Mouse (Mus musculus) adrenal gland, postnatal 4 days (tissue): ENCODE measurements around the gene Art4. TPM values are rescaled to one million over a fixed set of nuclear protein-coding genes. Genes with fewer than 3 reads are reported as not detected.

Experiments used
- DNase-seq, 2 experiments: peaks; one replicate each; pipeline ENCODE4 v3.0.0; 2021 to 2022; ENCODE audit warnings: low spot score in 2 of 2, mixed read lengths in 2 of 2
- total RNA-seq, 2 experiments: library from RNA; stranded (reverse); gene quantifications; 2 replicates each; pipeline ENCODE4 v1.2.3; 2021

Gene Art4
- total RNA-seq, 2 experiments from 2014 or later, result 10.4 to 11.1 TPM

DNA sequence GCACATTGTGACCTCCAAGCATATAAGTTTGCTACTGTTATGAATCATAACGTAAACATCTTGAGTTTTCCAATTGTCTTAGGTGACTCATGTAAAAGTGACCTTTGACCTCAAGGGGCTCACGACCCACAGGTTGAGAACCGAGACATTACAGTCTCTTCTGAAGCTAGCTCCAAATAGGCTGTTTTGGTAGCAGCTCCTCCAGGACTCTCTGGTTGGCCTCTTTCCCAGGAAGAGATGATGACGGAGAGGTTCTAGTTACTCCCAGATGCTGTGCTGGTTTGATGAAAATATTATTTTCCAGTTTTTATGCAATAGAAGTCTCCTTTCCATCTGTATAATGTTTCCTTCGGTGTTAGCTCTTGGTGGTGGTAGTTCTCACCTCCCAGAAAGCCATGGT, 11.4 kb upstream of the Art4 start:
- no peak for DNase-seq

DNA sequence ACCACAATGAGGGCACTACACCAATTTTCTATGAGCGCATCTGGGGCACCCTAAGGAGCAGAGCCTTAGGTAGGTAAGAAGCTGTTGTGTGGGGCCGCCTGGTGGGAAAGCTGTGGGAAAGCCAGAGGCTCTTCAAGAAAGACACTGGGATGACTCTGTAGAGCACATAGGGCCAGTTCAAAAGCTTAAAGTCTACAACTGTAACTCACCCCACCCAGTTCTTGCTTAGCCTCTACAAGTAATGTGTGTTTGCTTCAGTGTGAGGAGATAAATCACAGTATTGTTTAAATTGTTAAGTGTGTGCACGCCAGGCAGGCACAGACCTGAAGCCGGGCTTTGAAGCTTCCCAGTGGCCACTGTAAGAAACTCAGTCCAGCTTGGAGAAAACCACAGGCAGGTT, 8.6 kb upstream of the Art4 start:
- no peak for DNase-seq

DNA sequence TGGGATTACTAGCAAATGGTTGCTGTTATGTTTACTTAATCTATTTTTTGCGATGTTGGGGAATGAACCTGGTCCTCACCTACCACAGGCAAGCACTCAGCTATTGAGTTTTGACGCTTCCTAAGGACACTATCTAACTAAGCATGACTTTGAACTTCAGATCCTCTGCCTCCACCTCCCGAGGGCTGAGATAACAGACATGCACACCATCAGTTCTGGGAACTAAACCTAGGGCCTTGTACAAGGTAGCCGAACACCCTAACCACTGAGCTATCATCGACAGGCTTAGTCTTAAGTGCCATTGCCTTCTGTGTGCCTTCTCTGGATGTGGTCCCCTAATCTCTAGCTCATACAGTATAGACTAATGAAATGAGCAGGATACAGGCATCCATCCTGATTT, 7.8 kb upstream of the Art4 start:
- no peak for DNase-seq

DNA sequence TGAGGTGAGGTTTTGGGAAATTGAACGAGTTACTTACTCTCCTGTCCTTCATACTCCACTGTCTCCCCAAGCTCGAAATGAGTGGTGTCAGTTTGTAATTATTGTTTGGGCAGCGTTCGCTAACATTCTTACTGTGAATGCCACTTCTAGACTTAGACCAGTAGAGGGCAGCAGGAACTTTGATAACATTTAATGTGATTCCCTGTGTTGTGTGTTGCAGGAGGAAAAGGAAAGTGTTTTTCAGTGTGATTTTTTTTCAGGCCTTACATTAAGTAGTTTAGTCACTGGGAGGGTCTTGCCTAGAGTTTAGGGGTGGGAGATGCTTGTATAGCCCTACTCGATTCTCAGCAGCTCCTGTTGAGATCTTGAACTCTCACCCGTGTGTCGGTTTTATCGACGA, 3.5 kb upstream of the Art4 start:
- DNase-seq, result no peak

DNA sequence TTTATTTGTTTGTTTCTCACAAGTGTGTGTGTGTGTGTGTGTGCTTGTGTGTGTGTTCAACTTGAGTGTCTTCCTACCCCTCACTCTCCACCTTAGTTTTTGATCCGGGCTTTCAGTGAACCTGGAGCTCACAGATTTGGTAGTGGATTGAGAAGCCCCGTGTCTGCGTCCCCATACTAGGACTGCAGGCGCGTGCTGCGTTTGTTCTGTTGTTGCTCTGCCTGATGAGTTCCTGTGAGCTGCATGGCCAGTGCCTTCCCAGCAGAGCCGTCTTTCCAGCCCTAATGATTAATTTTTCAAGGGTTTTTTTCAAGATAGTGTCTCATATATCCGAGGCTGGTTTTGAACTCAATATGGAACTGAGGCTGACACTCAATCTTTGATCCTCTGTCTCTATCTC, 887 bp upstream of the Art4 start:
- no peak for DNase-seq

DNA sequence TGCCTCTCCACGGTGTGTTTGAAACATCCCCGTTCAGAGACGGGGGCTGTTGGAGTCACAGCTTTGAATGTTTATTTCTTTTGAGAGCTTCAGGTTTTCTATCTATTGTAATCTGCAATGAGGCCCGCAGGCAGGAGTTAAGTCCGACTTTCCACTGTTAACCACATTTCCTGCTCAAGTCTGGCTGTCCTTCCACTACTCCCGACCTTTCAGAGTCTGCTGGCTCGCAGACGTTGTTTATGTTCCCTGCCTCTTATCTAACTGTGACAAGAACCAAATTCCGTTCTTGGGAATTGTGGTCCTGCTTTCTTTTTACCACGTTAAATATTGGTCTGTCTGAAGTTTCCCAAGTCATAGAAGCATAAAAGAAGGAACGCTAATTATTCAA, 334 bp upstream of the Art4 start:
- DNase-seq, result no peak

DNA sequence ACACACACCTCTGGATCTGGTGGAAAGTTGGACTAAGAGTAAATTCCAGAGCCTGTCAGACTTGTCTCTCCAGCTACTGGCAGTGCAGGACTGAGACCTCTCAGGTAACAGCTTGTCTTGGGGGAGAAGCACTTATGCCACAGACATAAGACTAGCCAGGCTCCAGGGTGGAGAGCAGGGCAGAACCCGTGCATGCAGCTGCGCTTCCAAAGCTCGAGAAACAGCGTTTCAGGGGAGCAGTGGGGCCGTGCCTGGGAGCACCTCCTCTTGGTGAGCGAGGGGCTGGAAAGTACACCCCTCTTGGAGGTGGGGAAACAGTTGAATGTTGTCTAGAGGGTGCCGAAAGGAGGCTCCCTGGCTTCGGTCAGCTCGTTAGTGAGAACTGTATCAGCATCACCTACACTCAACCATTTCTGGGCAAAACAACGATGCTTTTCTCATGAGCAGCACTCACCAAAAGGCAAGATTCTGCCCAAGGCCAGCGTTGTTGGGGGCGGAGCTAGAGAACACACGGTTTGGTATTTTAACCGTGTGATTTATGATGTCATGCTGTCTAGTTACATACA, 1.4 kb downstream of the Art4 start:
- DNase-seq, result no peak

DNA sequence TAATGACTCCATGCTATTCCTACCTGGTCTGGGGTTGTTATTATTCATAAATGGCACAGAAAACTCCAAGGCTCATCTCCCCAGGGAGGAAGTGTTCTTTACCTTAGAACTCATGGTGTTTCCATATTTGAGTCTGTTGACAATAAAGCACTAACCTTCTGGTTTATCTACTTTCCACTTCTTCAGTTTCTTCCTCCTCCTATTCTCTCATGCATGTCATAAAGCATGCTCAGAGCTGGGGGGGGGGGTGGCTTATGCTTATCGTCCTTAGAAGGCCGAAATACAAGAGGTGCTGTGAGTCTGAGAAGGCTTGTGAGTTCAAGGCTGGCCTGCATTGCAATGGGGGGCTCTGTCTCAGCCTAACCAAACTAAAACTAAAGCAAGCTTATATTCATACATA, 2.4 kb downstream of the Art4 start:
- DNase-seq, result no peak

DNA sequence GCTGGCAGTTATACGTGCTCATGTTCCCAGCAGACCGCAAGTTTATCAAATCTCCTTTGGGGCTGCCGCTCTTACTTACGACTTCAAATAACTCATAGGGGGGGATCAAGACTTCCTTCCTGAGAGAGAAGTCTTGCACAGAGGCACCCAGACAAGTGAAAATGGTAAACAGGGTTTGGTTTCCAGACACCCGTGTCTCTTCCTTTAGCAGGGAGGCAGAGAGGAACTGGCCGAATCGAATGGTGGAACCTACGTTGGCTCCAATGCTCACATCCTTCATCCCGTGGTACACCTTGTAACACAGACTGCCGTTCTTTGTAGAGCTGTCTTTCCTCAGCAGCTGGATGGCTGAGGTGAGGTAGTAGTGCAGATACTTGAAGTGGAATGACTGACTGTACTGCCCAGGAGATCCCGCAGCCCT, 3.2 kb downstream of the Art4 start:
- no peak for DNase-seq

DNA sequence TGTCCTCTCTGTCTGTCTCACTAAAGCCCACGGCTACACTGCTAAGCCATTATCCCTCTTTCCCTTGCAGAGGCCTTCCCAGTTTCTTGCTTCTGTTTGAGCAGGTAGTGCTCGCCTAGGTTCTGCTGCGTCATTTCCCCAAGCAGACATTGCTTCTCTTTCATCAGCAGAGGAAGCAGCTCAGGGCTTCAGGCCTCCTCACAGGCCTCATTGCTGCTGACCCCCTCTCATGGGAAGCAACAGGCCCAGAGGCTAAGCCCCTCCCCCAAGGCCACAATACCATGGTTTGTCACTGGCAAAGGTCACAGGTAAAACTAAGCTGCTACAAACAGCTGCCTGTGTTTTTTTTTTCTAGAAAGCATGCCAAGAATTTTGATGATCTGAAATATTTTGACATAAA, 4.8 kb downstream of the Art4 start:
- no peak for DNase-seq

DNA sequence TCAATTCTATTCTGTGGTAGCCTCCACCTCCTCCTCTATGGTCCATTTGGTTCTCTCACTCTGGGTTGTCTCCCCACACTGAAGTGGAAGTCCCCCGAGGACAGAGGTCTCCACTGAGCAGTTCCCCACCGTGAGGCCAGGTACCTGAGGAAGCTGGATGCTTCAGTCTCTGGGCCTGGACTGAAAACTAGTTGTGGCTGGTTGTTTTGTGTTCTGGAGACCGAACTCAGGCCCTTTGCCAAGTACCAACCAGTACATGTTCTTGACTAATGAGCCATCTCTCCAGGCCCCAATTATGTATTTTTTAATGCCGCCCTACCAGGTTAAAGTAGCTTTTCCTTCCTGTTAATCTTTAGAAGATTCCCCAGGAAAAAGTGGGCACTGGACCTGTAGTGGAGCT, 5.2 kb downstream of the Art4 start:
- DNase-seq, result no peak

DNA sequence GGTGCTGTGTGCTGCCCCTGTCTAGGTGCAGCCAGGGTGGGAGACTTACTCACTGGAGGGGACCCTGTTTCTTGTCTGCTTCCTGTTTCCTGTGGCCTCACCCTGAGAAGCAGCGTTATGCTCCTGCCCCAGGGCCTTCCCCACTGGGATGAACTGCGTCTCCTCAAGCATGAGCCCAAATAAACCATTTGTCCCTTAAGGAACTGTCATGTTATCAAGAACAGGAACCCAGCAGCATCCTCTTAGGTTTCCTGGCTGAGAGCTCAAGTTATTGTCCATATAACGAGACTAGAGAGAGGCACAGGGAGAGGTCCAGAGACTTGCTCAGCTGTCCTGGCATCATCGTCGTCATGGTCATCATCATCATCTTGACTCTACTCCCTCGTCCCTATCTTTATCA, 7.3 kb downstream of the Art4 start:
- DNase-seq, result no peak

DNA sequence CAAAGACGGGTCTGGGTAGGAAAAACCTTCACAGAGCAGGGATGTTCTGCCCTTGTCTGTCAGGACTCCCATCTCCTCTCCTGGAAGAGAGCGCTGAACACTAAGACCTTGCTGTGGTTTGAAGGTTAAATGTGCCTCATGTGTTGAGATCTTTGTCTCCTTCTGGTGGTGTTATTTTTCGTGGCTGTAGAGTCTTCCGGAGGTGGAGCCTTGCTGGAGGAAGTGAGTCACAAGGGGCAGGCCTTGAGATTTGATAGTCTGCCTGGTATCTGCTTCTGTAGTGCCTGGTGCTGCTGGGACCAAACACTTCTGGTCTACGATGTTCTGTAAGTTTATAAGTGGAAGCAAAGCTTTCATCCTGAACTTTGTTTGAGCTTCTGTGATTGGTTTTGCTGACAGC, 8.6 kb downstream of the Art4 start:
- DNase-seq, result no peak

DNA sequence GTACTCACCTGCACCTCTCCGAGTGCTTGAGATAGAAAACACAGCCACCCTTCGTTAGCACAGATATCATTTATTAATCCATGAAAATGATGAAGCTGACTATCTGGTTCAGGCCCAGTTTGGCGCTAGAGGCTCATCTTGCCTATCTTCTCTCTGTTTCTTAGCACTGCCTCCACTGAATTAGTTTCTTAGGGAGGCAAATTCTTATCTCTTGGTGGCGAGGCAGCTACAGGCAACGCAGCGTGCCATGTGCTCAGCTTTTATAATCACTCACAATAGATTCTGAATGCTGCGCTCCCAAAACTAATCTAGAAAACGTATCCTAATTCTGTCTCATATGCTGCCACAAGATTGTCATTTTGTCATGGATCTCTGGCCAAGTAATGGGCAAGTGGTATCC, 9.1 kb downstream of the Art4 start:
- no peak for DNase-seq

DNA sequence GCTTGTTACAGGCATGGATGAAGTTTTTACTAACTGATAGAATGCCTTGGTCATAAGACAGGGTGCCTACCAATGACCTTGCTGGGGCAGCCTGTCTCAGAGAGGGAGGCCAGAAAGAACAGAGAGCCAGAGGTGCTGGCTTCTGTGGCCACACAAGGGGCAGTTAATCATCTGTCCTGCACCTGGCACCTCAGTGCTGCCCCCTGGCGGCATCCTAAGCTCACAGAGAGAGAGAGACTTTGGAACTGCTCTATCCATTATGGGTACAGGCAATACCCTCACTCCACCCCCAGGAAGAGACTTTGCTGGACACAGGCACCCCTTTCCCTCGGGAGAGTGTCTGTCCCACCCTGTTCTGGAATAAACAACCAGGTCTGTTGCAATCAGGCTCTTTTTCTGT, 9.7 kb downstream of the Art4 start:
- peak in 1 of 2 experiments; percentile 35 for DNase-seq

DNA sequence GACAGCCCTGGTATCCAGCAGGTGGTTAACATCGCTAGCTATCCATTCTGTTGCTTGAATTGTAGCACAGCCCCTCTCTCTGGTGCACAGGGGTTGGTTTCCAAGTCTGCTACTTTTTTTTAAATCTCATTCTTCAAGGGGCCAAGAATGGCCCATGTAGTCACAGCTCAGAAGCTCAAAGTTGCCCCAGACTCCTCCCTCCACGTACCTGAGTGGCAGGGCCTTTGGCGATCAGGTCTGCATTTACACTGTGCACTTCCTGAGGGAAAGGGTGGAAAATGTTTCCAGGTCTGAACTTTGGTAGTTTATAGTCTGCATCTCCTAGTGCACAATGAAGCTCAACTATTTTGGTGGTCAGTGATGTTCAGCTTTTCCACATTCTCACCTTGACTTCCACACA, 10.3 kb downstream of the Art4 start:
- DNase-seq, result no peak

DNA sequence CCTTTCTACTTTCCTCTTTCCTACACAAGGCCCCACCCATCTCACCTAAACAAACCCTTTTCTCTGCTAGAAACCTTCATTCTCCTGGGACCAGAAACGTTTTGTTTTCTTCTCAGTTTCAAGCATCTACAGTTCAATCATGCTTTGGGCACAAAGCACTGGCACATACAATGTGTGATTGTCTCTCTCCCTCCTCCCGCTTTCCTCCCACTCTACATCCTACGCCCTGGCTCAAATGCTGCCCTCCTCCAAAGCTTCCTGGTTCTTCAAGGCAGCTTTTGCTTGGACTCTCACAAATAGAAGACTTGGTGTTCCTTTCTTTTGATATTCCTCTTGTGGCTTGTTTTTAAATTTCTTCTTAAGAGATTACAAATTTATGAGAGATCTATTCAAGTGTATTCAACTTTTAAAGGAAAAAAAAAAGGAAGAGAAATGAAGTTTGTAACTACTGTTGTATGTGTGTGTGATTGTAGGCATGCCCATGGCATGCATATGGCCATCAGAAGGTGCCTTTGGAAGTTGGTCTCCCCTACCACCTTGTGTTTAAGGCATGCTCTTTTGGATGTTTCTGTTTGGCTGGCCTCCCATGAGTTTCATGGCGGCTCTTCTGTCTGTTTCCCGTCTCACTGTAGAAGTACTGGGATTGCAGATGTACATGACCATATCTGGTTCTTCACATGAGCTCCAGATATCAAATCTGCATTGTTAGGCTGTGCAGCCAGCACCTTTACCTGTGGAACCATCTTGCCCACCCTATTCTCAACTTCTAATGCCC, 11.6 kb downstream of the Art4 start:
- no peak for DNase-seq

DNA sequence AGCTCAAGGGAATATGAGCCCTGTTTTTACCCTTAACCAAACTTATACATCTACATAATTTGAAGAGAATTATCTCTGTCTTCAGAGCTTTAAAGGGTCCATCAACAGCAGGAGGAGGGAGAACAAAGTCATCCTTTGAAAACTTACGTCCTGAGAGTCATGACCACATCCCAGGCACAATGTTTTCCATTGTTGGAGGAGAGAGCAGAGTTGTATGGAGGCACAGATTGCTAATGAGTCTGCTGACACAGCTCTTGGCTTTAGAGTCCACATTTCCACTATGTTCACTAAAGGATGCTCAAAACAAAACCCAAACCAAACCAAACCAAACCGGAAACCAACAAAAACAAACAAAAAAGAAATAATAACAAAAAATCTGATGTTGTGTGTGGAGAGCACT, 12.6 kb downstream of the Art4 start:
- DNase-seq, result no peak

DNA sequence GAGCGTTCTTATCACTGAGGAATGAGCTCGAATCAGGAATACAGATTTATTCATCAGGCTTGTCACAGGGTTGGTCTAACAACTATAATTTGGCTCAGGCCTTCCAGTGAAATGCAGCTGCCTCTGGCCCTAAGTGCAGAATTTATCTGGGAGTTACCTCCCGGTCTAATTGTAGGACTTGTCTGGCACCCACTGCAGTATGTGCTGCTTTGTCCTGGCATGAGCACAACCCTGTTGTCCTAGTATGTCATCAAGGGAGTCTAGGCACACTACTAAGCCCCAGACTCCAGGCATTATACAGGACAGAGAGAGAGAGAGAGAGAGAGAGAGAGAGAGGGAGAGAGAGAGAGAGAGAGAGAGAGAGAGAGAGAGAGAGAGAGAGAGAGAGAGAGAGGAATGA, 20.2 kb downstream of the Art4 start:
- DNase-seq, result no peak

DNA sequence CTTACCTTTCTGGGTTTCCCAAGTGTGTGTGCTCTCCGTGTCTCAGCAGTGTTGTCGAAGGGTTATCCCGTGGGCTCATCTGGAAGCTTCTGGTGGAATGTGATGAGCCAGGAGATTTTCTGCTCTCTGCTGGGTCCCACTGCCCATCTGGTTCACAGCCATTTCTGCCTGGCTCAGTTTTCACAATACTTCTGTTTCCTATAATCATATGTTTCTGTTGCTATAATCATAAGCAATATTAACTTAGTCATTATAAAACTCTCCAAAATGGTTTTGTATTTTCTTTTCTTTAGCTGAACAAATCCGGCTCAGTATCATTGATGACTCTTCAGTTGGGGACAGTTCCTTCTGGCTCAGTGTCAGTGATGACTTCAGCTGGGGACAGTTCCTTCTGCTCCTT, 22.2 kb downstream of the Art4 start, which contains the start of gene Smco3:
Gene Smco3 (minus strand): TSS at position 101 of the 400 bp plus-strand sequence.
- DNase-seq, result no peak

DNA sequence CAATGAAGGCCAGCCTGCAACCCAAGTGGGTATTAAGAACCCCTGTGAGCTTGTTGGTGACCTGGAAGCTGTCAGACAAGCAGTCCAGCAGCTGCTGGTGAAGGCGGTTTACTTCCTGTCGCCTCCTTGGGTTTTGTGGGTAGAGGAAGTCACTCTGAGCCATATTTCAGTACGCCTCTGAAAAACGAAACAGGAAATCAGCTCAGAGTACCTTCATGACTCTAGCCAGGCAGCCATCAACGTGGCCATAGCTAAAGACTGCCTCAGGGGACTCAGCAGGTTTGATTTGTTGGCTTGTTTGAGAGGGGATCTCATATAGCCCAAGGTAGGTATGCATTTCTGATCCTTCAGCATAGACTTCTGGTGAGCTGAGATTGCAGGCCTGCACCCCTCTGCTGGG, 25.8 kb downstream of the Art4 start:
- no peak for DNase-seq

DNA sequence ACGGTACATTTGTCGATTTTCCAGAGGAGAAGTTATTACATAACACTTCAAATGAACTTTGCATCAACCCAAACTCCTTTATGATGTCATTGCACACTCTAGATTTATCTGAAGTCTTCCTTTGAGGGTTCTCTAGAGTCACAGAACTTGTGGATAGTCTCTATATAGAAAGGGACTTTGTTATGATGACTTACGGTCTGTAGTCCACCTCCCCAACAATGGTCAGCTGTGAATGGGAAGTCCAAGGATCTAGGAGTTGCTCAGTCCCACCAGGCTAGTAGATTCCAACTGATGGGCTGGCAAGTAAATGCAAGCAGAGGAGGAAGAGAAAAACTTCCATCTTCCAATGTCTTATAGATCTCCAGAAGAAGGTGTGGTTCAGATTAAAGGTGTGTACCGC, 28.9 kb downstream of the Art4 start:
- no peak for DNase-seq

DNA sequence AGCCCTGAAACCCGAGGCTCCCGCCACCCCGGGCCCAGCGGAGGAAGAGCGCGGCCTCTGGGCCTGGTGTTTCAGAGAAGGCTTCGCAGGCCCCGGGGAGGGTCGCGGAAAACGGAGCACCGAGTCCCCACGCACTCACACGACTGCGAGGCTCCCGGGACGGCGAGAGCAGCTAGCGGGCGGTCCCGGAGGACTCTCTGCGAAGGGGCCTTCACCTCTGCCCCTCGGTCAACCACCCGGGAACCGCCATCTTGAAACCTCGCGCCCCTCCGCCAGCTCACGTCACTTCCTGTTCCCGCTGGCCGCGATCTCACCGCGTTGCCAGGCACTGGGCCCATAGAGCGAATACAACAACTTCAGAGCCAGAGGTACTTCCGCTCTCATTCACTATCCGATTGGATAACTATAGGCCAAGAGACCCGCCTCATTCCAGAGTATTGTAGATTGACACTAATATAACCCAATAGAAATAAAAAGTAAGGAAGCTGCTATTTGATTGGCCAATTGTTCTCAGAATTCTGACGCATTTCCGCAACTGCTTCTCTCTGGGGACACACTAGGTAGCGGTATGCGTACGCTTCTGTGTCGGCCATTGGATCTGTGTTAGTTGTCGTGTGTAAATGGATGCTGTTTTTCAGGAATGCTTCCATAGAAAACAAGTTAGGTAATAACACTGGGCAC, 29.5 kb downstream of the Art4 start, which contains the start of gene Wbp11:
Gene Wbp11 (minus strand): TSS at position 353 of the 681 bp plus-strand sequence.
- DNase-seq, result peak; percentile 79 to 87
